Mouse (Mus musculus) gastrocnemius, postnatal 25 days (tissue): Measurements from ENCODE around the gene Mrs2. TPM values are rescaled to one million over a fixed set of nuclear protein-coding genes. Genes with fewer than 3 reads are reported as not detected.
A peak's percentile ranks its signal among the peaks of the same experiment; 100 is the strongest.

ENCODE experiments used
- DNase-seq: peaks from one replicate; pipeline ENCODE4 v3.0.0; 2022
- long read RNA-seq, 2 experiments: library from polyadenylated mRNA; stranded (forward); transcript quantifications; one replicate each; pipeline ENCODE4 v2.0.0; 2021
- total RNA-seq, 2 experiments: library from RNA; stranded (reverse); gene quantifications; 1 replicate in 1 of 2; 2 replicates in 1 of 2; pipeline ENCODE4 v1.2.3; 2021

Gene Mrs2
- 10 to 100 TPM; 35.2 to 39.6 TPM for total RNA-seq
- long read RNA-seq, experiment 1, full-length matches to known transcripts = 6 of 18 reads
- long read RNA-seq, experiment 1, partial matches to known transcripts = 2 of 18 reads
- long read RNA-seq, experiment 1, other reads (novel, unspliced or antisense) = 10 of 18 reads
- long read RNA-seq, experiment 2, full-length matches to known transcripts = 16 of 31 reads
- long read RNA-seq, experiment 2, partial matches to known transcripts = 1 of 31 reads
- long read RNA-seq, experiment 2, other reads (novel, unspliced or antisense) = 14 of 31 reads

DNA sequence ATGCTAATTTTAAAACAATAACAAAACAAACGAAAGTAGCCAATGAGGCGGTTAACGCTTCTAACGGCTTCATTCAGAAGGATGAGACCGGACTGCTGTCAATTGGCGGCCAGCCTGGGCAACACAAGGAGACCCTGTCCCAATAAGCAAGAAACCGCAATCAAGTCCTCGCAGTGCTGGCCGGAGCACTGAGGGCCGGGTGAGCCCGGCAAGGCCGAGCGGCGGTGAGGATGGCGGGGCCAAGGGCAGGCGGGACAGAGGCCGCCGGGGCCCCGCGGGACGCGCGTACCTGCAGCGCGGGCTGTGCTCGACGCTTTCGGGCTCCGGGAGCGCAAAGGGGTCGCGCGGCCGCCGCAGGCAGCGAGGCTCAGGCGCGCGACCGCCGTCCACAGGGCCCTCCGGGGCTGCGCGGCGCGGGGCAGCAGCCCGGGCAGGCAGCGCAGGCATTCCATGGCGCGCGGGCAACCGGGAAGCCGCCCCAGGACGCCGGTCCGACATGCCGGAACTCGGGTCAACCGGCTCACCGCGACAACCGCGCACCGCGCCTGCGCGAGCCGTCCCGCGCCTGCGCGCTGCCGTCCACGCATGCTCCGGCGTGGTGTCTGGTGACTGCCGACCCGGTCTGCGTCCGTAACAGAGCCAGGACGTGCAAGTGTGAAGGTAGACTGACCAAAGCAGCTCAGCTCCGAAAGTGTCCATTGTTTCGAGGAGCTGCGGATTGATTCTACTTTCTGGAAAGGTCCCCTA lies at the start of gene Mrs2:
Gene Mrs2, minus strand, starts transcription at position 587 of the 747 bp plus-strand sequence.
- peak; percentile 90 for DNase-seq

- DNase-seq = no peak
Measured at GRCm38 (mm10) chr13:25069765-25070164, 49.6 kb upstream of the Mrs2 start.

- DNase-seq = no peak
Measured at GRCm38 (mm10) chr13:25067183-25067582, 47.0 kb upstream of the Mrs2 start.

DNA sequence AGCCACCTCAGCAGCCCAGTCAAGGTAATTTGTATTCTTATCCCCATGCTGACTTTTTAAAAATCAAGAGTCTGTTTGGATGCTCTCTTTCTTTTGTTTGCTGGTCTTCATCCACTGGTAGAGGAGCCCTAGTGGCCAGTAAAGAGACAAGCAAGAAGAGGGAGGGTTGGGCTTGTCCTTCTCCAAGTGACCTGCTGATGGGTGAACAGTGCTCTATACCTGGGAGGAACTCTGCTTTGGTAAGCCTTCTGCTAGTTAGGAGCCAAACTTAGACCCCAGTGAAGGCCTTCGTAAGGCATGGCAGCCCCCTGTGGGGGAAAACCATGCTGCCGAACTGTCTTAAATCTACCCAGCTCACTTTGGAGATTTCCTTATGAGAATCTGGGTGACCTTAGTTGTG lies 46.5 kb upstream of the Mrs2 start:
- DNase-seq = no peak

- DNase-seq = no peak
Measured at GRCm38 (mm10) chr13:25055873-25056667, 35.9 kb upstream of the Mrs2 start, which contains the start of gene Dcdc2a. TSS of gene Dcdc2a (plus strand) at chr13:25056004.

DNA sequence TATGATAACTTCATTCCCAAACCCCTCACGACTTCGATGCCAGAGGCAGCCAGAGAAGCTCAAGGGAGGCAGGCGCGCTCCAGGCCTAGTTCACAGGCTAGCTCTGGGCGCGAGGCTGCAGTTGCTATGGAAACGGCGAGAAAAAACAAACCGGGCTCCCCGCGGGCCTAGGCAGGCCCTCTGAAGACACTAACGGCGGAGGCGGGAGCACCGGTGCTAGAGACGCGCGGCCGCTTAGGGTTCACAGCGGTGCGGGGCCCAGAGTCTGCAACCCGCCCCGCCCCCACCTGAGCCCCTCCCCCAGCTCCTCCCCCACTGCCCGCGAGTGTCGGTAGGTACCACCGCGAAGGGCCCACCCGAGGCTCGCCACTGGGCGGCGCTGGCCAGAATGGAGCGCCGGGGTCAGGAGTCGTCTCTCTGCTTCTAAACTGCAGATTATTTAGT lies 35.0 kb upstream of the Mrs2 start:
- DNase-seq = peak; percentile 16

GRCm38 (mm10) chr13:25052671-25053070 lies 32.5 kb upstream of the Mrs2 start:
- DNase-seq = no peak

- no peak for DNase-seq
Measured at GRCm38 (mm10) chr13:25039488-25039887, 19.3 kb upstream of the Mrs2 start.

GRCm38 (mm10) chr13:25027114-25027425 lies 6.9 kb upstream of the Mrs2 start:
- DNase-seq = no peak

GRCm38 (mm10) chr13:25026409-25027113 lies 6.4 kb upstream of the Mrs2 start:
- no peak for DNase-seq

GRCm38 (mm10) chr13:25024655-25025054 lies 4.5 kb upstream of the Mrs2 start:
- DNase-seq = no peak

- no peak for DNase-seq
Measured at GRCm38 (mm10) chr13:25023129-25023528, 3.0 kb upstream of the Mrs2 start.

DNA sequence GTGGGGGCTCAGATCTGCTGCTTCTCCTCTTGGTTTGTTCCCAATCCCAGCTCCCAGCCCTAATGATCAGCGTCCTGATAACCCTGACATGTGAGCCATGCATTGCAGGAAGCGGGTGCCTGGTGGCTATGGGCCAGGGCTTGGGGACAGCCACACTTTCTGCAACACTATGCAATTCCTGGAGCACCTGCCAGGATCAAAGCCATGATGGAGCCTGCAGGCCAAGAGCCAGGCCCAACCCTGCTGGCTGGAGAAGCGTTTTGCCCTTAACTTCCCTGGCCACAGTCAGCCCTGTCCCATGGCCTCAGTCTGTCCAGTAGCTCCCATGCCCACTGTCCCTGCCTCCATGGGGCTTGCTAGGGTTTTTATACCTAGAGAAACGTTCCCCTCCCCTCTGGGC lies 2.2 kb upstream of the Mrs2 start:
- DNase-seq = no peak

DNA sequence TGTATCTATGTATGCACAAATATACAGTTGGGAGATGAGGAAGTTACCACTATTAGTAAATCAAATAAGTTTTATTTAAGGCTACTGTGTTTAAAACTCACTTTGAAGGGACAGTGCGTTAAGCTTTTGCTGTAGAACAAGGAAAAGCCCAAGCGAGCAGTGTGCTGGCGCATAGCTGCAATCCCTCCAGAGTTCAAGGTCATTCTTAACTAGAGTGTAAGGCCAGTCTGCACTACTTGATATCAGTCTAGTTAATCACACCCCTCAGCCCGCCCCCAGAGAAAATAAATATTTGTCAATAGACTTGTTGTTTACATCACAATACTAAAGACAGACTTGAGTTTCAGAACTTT lies 337 bp upstream of the Mrs2 start:
- no peak for DNase-seq

- DNase-seq = peak; percentile 3
Measured at GRCm38 (mm10) chr13:25018316-25018715, 1.9 kb downstream of the Mrs2 start.

- no peak for DNase-seq
Measured at GRCm38 (mm10) chr13:25007115-25007514, 13.1 kb downstream of the Mrs2 start.

DNA sequence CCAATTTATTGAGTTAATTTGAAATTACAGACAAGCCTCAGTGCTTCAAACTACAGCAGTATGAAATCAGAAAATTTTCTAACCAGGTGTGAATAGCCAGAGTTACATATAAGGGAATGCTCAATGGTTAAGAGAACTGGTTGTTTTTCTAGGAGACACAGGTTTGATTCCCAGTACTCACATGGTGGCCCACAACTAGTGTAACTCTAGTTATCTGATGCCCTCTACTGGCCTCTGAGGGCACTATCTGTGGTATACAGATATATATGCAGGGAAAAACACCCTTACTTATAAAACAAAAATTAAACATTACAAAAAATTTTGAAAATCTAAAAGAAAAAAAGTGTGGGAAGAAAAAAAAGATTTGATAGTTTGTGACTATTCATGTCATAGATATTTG lies 17.2 kb downstream of the Mrs2 start:
- no peak for DNase-seq

GRCm38 (mm10) chr13:24999538-24999937 lies 20.6 kb downstream of the Mrs2 start:
- no peak for DNase-seq

- DNase-seq = no peak
Measured at GRCm38 (mm10) chr13:24993160-24993559, 27.0 kb downstream of the Mrs2 start.

- no peak for DNase-seq
Measured at GRCm38 (mm10) chr13:24989006-24989405, 31.2 kb downstream of the Mrs2 start.

- DNase-seq = peak; percentile 19
Measured at GRCm38 (mm10) chr13:24988391-24988790, 31.8 kb downstream of the Mrs2 start.

DNA sequence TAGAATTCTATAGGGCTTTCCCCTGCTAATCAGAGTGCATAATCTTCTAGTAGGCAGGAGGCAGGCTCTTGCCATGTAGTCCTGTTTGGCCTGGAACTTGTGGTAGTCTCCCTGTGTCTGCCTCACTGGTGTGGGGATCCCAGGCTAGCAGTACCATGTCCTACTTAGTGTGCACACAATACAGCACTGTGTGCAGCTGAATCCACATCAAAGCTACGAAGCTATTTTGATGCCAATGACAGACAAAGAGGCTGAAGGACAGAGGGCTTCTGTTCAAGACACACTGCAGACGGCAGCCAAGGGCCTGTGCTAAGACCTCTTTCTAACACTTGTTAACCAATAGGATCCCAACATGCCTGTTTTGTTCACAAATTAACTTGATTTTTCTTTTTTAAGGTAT lies 34.7 kb downstream of the Mrs2 start:
- no peak for DNase-seq
